23 mouse cellular contexts compared by ENCODE assay signal in the genomic region with DNA sequence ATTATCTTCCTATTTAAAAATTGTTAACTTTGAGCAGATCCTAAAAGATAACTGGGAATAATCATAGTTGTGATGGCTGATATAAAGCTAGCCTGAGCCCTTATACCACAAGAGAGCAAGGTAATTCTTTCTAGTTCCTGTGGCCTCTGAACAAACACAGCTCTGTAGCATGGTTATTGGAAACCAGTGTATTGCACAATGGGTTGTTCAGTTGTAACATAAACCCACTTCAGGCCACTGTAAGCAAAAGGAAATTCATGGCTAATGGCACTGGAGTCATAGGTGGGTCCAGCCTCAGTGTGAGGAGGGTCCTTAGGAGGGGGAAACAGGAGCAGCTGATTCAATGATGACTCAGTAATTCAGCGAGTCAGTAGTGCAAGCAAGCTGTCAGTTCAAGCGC.
DNase-seq lines count a peak whose midpoint lies in the region; ATAC-seq and TF ChIP-seq lines count a peak whose summit lies in the region.
"Had no signal": no experiment of that assay in that cellular context is flagged by ENCODE, and none has a peak within 500 bp of the region (broad histone marks: within the 10 kb centered on the region; RNA-seq: fewer than 3 reads in every experiment).

No protein-coding gene starts in this region.

- H3K27ac ChIP-seq in liver, embryonic 16.5 days (ENCODE audit: low read length), result no peak overlapping the region
- H3K27ac ChIP-seq in liver, embryonic 11.5 days (ENCODE audit: low read depth, low read length), result no peak overlapping the region
- H3K27ac ChIP-seq in kidney, adult 2 months (ENCODE audit: insufficient read depth, low read depth, low read length), result no peak overlapping the region
- no peak overlapping the region for H3K27ac ChIP-seq in forebrain, postnatal 0 days (ENCODE audit: low read depth, low read length)
- H3K27ac ChIP-seq: embryonic facial prominence, embryonic 10.5 days; forebrain, embryonic 13.5 days; gastrocnemius, adult 2 months; heart, embryonic 10.5 days; hindbrain, embryonic 12.5 days had no signal

- H3K4me1 ChIP-seq in liver, embryonic 16.5 days (ENCODE audit: control insufficient read depth, low read depth, low read length), result no peaks in the 10 kb centered on the region
- H3K4me1 ChIP-seq in liver, embryonic 11.5 days (replicated peaks; ENCODE audit: control insufficient read depth, insufficient read depth, low read length), result no peaks in the 10 kb centered on the region
- H3K4me1 ChIP-seq in kidney, adult 2 months (ENCODE audit: control insufficient read depth, insufficient read depth, low read length), result 0 out of 2 replicates have a peak, but pooled peaks cover 3% of the 10 kb centered on the region
- H3K4me1 ChIP-seq in forebrain, postnatal 0 days (ENCODE audit: insufficient read depth), result no peaks in the 10 kb centered on the region
- H3K4me1 ChIP-seq: heart, embryonic 10.5 days had no signal

- WGBS in liver, embryonic 16.5 days (ENCODE audit: insufficient replicate concordance), result 48% methylated on average over 2 of the region's 2 CpGs
- 61% methylated on average over 2 of the region's 2 CpGs for WGBS in liver, embryonic 11.5 days
- WGBS in kidney, adult 2 months, result 51% methylated on average over 2 of the region's 2 CpGs
- 60% methylated on average over 2 of the region's 2 CpGs for whole genome bisulfite sequencing in forebrain, postnatal 0 days

- no peaks in the 10 kb centered on the region for H3K27me3 ChIP-seq in liver, embryonic 16.5 days (ENCODE audit: control insufficient read depth, insufficient read depth, low read depth, low read length)
- H3K27me3 ChIP-seq in liver, embryonic 11.5 days (replicated peaks; ENCODE audit: control insufficient read depth, insufficient read depth, low read length), result no peaks in the 10 kb centered on the region
- no peaks in the 10 kb centered on the region for H3K27me3 ChIP-seq in kidney, adult 2 months (replicated peaks; ENCODE audit: control insufficient read depth, insufficient read depth, low read length)
- no peaks in the 10 kb centered on the region for H3K27me3 ChIP-seq in forebrain, postnatal 0 days (ENCODE audit: insufficient read depth, low read length)
- H3K27me3 ChIP-seq: forebrain, embryonic 13.5 days; hindbrain, embryonic 12.5 days had no signal

- H3K4me2 ChIP-seq in liver, embryonic 16.5 days (ENCODE audit: low read depth, low read length), result no peak overlapping the region
- H3K4me2 ChIP-seq in liver, embryonic 11.5 days, result no peak overlapping the region
- H3K4me2 ChIP-seq in forebrain, postnatal 0 days (ENCODE audit: low read depth), result no peak overlapping the region
- H3K4me2 ChIP-seq: forebrain, embryonic 13.5 days; hindbrain, embryonic 12.5 days had no signal

- no peak overlapping the region for H3K4me3 ChIP-seq in liver, embryonic 16.5 days (ENCODE audit: low read depth, low read length)
- H3K4me3 ChIP-seq in liver, embryonic 11.5 days (ENCODE audit: low read depth, low read length), result no peak overlapping the region
- H3K4me3 ChIP-seq in kidney, adult 2 months (ENCODE audit: insufficient read depth, low read depth, low read length), result no peak overlapping the region
- no peak overlapping the region for H3K4me3 ChIP-seq in forebrain, postnatal 0 days (ENCODE audit: low read depth, low read length)
- H3K4me3 ChIP-seq: embryonic facial prominence, embryonic 10.5 days; forebrain, embryonic 13.5 days; gastrocnemius, adult 2 months; heart, embryonic 10.5 days; hindbrain, embryonic 12.5 days had no signal

- no peak for DNase-seq in liver, embryonic 11.5 days (ENCODE audit: low spot score)
- peak; percentile 41 for DNase-seq in lung, postnatal 36 days
- no peak for DNase-seq in lung, postnatal 14 days
- no peak for DNase-seq in kidney, adult 2 months
- no peak for DNase-seq in forebrain, postnatal 0 days
- DNase-seq: adrenal gland, postnatal 25 days; cerebellum, adult 18-20 months; cerebellum, adult 9-11 months; cerebellum, postnatal 36 days; gastrocnemius, adult 2 months; gastrocnemius, postnatal 36 days; heart, adult 18-20 months; heart, postnatal 10 days; heart, postnatal 4 days had no signal

- no peak for TF ChIP-seq POLR2A in kidney, adult 2 months (IDR thresholded peaks at IDR 0.05; ENCODE audit: low read depth, low read length)

- H3K36me3 ChIP-seq in liver, embryonic 16.5 days (ENCODE audit: control insufficient read depth, insufficient read depth), result no peaks in the 10 kb centered on the region
- H3K36me3 ChIP-seq in liver, embryonic 11.5 days (ENCODE audit: control insufficient read depth, insufficient read depth, low read length), result no peaks in the 10 kb centered on the region
- H3K36me3 ChIP-seq in kidney, adult 2 months (ENCODE audit: control insufficient read depth, insufficient read depth, low read length), result no peaks in the 10 kb centered on the region
- no peaks in the 10 kb centered on the region for H3K36me3 ChIP-seq in forebrain, postnatal 0 days (ENCODE audit: insufficient read depth)
- H3K36me3 ChIP-seq: embryonic facial prominence, embryonic 10.5 days; G1E; heart, embryonic 10.5 days; hindbrain, embryonic 12.5 days had no signal

- 0 out of 2 replicates have a peak, but pooled peaks have one; percentile 21 for ATAC-seq in liver, embryonic 16.5 days (ENCODE audit: low read depth)
- no peak for ATAC-seq in liver, embryonic 11.5 days (replicated peaks; ENCODE audit: low FRiP score)
- ATAC-seq in megakaryocyte, adult 5-6 weeks (ENCODE audit: poor library complexity, severe bottlenecking), result peak; percentile 40; the same call in 1 of the 2 replicates
- no peak for ATAC-seq in forebrain, postnatal 0 days
- ATAC-seq: CD4-positive, CD25-positive, alpha-beta regulatory T cell, adult 4 months; forebrain, embryonic 13.5 days; hindbrain, embryonic 16.5 days had no signal

- no peak for TF ChIP-seq CTCF in kidney, adult 2 months (conservative IDR thresholded peaks at IDR 0.05; ENCODE audit: insufficient read depth, insufficient read length, low read depth, low read length)
- TF ChIP-seq CTCF in forebrain, postnatal 0 days (IDR thresholded peaks at IDR 0.05; ENCODE audit: low read depth), result no peak

- no peak overlapping the region for H3K9ac ChIP-seq in liver, embryonic 16.5 days (ENCODE audit: low read depth, low read length)
- no peak overlapping the region for H3K9ac ChIP-seq in liver, embryonic 11.5 days (ENCODE audit: low read depth, low read length)
- H3K9ac ChIP-seq in forebrain, postnatal 0 days, result no peak overlapping the region
- H3K9ac ChIP-seq: forebrain, embryonic 13.5 days; hindbrain, embryonic 12.5 days had no signal

- no peaks in the 10 kb centered on the region for H3K9me3 ChIP-seq in liver, embryonic 16.5 days (replicated peaks; ENCODE audit: control insufficient read depth, low read length)
- H3K9me3 ChIP-seq in liver, embryonic 11.5 days (ENCODE audit: control insufficient read depth, low read length), result no peaks in the 10 kb centered on the region
- H3K9me3 ChIP-seq in forebrain, postnatal 0 days (ENCODE audit: low read length), result no peaks in the 10 kb centered on the region
- H3K9me3 ChIP-seq: embryonic facial prominence, embryonic 10.5 days; forebrain, embryonic 13.5 days; G1E; heart, embryonic 10.5 days; hindbrain, embryonic 12.5 days had no signal

Comparison
In these comparisons a context has a peak if more than half of its experiments do, and no peak if none do; other contexts are left out.
1. ATAC-seq: peak in liver, embryonic 16.5 days (single experiment) and megakaryocyte, adult 5-6 weeks (single experiment); none in liver, embryonic 11.5 days (single experiment) and forebrain, postnatal 0 days (single experiment).